Mouse (Mus musculus) retina, embryonic 14.5 days (tissue): ENCODE measurements at regions not wholly inside any gene's neighbourhood (a gene's known extent, or its start where the extent isn't known, plus 50 kb on each side); places are given as distances from the start of the nearest gene placed in this dataset.

ENCODE experiments used
- DNase-seq: peaks from one replicate; pipeline ENCODE4 v3.0.0-alpha.2; 2015; ENCODE audit warnings: low spot score

- DNase-seq: no peak
These were observed 57.1 kb downstream of the Inhbb start for GRCm38 (mm10) chr1:119364901-119365300.

DNA sequence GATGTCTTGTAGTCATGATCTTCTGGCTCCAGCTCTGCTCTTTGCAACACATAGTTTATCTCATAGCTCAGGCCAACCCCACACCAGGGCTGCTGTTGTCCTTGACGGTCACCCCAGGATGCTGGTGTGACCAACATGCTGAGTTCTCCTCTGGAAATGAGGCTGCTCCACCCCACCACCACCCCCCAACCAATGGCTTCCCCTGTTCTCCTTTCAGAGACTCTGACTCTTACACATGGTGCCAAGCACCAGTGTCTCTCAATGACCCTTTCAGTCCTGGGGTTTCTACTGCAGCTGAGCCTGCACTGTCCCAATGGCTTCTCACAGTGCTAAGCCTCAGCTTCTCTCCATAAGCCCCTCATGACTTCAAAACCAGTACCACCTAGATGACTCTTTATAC, 64.0 kb downstream of the Inhbb start:
- no peak for DNase-seq

- DNase-seq: no peak
These were observed 65.1 kb downstream of the Inhbb start for GRCm38 (mm10) chr1:119356916-119357315.

DNA sequence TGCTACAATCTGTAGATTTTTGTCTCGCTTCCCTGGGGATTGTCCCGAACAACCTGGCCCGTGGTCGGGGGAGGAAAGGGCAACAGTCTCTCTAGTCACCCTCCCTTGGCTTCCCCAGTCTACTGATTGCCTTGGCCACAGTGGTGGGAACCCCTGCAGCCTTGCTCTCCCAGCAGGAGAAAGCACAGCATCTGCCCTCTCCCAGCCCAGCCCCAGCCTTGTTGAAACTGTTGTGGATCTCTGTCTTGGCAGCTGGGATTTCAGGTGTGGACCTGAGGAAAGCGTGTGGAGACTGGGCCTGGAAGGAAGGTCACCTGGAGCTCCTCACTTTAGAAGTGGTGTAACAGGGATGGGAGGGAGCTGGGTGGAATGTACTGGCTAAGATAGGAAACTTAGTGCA, 66.6 kb downstream of the Inhbb start:
- DNase-seq: no peak

DNA sequence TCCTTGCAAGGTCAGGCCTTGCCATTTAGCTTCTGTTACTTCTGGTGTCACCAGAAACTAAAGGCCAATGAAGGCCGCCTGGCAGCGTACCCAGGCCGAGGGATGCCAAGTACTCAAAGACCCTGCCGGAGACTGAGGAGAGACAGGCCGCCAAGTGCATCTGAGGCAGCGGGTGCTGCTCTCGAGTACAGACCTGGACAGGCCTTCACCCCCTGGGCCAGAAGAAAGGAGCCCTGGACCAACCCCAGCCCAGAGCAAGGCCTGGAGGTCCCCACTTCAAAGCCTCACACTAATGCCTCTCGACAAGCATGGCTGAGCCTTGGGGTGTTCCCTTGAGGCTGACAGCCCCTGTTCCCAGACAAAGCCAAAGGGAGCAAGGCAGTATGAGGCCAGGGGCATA, 70.5 kb downstream of the Inhbb start:
- DNase-seq: no peak

DNA sequence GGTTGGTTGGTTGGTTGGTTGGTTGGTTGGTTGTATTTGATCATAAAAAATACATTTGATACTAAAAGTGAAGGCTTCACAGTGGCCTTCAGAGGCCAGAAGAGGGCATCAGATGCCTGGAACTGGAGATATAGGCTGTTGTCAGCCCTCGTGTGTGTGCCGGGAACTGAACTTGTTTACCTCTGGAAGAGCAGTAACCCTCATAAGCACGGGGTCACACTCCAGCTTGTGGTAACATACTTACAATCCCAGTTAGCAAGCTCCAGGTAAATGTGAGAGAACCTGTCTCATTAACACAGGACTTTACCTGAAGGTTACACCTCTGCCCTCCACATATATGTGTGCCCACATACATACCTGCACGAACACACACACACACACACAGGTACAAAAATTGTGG, 71.2 kb downstream of the Inhbb start:
- no peak for DNase-seq

- no peak for DNase-seq
These were observed 71.8 kb downstream of the Inhbb start for GRCm38 (mm10) chr1:119350296-119350695.

DNA sequence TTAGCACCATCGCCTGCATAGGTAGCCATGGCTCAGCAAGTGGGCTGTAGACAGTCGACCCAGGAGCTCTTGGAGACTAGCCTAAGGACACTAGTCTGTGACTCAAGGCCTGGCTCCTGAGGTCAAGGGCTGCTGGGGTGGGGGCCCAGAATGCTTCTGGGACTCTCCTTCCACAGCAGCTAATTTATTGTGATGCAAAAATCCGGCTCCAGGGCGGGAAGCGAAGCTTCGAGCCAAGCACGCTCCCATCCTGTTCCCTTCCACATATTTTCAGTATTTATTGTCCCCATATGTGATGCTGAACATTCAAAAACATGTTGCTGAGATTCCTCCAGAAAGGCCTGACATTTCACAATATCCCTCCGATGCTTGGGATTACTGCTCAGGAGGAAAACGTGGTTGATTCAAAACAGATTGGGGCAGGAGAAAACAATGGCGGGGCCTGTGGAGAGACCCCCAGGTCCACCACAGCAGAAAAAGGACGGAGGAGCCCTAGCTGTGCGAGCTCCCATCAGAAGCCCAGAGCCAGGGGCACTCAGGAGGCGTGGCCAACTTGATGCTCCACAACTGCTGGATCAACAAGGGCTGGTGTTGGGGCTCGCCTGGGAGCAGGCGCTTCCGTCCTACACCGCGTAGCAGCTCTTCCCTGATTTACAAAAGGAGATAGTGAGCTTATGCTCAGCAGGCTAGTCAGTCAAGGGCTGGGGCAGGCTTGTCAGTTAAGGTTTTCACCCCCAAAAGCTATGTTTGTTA, 73.4 kb downstream of the Inhbb start:
- DNase-seq: peak; percentile 55

DNA sequence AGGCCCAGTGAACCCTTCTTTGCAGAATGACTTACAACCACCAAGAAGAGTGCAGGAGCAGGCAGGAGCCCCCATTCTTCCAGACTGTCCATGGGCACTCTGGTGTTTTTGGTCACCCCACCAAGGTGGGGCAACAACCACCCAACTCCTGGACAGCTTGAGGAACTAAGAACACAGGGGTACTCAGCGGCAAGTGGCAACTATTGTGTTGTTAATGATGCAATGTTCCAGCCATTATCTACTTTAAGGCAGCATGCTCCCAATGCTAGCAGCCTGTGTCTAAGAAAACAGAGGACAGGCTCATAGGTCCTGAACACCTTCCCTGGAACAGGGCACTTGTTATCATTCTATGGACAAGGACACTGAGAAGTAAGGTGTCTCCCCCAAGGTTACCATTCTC, 74.3 kb downstream of the Inhbb start:
- no peak for DNase-seq

GRCm38 (mm10) chr1:119346634-119347155, 75.4 kb downstream of the Inhbb start:
- no peak for DNase-seq

- DNase-seq: no peak
These were observed 76.8 kb downstream of the Inhbb start for GRCm38 (mm10) chr1:119345115-119345791.

GRCm38 (mm10) chr1:119344046-119344445, 78.0 kb downstream of the Inhbb start:
- DNase-seq: no peak

- DNase-seq: no peak
These were observed 86.9 kb downstream of the Inhbb start for GRCm38 (mm10) chr1:119335171-119335570.

GRCm38 (mm10) chr1:119330751-119331326, 91.2 kb downstream of the Inhbb start:
- no peak for DNase-seq

DNA sequence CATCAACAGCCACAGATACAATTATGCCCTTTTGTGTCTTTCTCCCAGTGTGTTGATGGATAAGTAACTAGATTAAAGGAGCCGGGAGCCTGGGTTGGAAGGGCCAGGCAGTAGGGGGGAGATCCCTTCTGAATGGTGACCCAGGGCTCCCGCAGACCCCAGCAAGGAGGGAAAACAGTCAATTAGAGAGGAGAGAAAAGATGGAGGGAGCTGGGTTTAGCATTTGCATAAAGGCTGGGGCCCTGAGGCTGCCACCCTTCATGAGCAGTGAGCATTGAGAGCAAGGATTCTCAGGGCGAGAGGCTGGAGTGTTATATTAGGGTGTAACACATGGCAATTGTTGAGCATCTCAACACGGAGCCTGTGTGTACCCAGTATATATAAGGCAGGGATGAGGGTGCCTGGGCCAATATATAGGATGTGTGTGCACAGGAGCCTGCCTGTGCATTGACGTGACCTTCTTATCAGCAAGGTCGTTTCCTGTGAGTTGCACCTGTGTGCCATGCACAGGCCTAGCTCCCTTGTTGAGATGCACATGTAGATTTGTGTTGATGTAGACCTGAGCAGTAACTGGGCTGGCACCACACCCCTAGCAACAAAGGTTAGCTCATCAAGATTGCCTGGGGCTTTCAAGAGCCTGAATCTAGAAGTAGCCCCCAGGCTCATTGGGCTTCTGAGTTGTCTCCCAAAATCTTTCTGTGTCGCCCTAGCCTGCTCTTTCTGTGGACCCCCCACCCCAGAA, 92.2 kb downstream of the Inhbb start:
- DNase-seq: peak; percentile 71

DNA sequence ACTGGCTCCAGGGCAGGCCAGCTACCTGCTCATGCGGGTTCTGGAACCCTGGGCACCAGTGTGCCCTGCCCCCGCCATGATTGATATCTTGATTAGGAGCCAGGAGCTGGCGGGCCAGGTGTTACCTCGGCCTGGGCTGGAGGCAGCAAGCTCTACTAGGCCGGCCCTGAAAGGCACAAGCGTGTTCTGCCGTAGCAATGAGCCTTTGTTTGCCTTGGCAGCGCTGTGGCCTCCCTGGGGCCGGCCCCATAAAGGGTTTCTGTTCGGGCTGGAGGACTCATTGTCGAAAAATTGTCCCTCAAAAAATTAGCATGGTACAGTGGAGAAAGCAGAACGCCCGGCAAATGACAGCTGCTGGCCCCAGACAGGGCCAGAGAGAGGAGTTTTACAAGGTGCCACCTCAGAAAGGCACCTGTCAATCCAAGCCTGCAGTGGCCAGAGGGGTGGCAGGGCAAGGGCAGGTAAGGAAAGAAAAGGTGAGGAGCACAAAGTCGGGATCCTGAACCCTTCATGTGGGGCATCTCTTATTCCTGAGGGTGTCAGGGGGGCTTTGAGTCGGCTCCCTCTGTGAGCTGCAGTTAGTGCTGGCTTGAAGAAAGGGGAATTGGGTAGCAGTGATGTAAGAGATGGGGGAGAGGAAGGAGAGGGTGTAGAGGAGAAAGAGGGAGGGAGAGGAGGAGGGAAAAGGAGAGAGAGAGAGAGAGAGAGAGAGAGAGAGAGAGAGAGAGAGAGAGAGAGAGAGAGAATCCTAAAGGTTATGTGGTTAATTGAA, 92.9 kb downstream of the Inhbb start:
- DNase-seq: peak; percentile 41

- no peak for DNase-seq
These were observed 97.5 kb downstream of the Inhbb start for GRCm38 (mm10) chr1:119324551-119324950.

- DNase-seq: no peak
These were observed 99.6 kb downstream of the Inhbb start for GRCm38 (mm10) chr1:119322279-119322995.

DNA sequence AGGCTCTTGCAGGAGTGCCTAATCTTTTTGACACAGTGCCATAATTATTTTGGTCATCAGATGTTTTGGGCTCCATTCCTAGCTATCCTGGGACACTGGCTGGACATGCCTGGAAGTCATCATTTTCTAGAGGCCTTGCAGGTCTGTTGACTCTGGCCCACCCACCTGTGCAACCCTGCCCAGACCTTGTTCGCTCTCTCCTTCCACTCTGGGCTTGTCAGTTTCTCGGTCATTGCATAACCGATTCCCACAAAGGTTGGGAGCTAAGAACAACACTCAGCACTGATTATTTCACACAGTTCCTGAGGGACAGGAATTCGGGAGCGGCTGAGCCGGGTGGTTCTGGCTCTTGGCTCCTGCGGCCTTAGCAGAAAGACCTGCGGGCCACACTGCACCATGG, 100.2 kb downstream of the Inhbb start:
- DNase-seq: no peak

DNA sequence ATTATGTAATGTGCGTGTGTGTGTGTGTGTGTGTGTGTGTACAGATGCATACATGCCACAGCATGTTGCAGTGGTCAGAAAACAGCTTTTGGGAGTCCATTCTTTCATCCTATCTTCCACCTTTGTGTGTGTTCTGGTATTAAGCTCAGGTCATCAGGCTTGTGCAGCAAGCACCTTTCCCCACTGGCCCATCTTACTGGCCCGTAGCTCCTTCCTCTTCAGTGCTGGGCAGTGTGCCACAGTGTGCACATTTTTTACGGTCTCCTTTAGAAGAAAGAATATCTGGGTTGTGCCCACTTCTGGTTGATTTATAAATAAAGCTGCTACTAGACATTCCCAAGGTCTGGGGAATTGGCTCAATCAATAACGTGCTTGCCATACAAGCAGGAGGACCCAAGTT, 105.0 kb downstream of the Inhbb start:
- DNase-seq: no peak
